Mouse (Mus musculus) testis, adult 2 months (tissue): ENCODE measurements around the gene Col23a1.

Experiments
- CTCF ChIP-seq: fragments of 200-500 bp; IDR thresholded peaks from 2 replicates; pipeline ENCODE4 v1.5.1; 2012; ENCODE audit warnings: low read depth, mild to moderate bottlenecking, inconsistent platforms, low read length, moderate library complexity; ENCODE audit not compliant: control insufficient read depth, insufficient read depth, insufficient replicate concordance
- POLR2A ChIP-seq: fragments of 200-500 bp; IDR thresholded peaks from 2 replicates; pipeline ENCODE4 v1.6.1; 2012; ENCODE audit warnings: low read depth, mild to moderate bottlenecking, inconsistent platforms, low read length, moderate library complexity; ENCODE audit not compliant: control insufficient read depth

DNA sequence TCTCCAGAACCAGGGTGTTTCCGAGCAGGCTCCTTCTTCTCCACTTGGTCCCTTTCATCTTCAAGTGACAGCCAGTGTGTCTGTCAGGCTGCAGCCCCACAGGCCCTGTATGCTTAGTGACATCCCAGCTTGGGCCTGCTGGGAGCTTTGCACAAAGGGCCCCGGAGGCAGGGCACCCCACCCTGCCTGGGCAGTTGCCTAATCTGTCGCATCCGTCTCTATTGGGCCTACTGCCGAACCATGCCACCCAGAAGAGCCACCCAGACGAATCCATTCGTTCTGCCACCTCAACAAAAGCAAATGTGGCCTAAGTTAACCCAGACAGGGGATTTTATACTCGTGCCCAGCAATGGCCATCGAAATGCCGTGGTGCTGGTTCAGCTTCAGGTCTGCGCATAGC is 225.6 kb downstream of the Col23a1 start:
- TF ChIP-seq CTCF (no peak), POLR2A (no peak)
